Mouse (Mus musculus) ES-E14 (cell line): ENCODE data around the gene Shroom3. TPM values are rescaled to one million over a fixed set of nuclear protein-coding genes. Genes with fewer than 3 reads are reported as not detected.

Experiments used
- DNase-seq: peaks from one replicate; pipeline ENCODE4 v3.0.0-alpha.2; 2013; ENCODE audit warnings: low read depth, low spot score
- H3K27ac ChIP-seq: 2 replicates; pipeline ENCODE4 v1.5.1; 2012; ENCODE audit warnings: low read depth, mild to moderate bottlenecking, low read length, moderate library complexity, mixed read lengths; ENCODE audit not compliant: poor library complexity, insufficient read depth, severe bottlenecking
- H3K36me3 ChIP-seq: 2 replicates; pipeline ENCODE4 v1.6.1; 2012; ENCODE audit warnings: mild to moderate bottlenecking, low read length, moderate library complexity, mixed read lengths; ENCODE audit not compliant: control insufficient read depth, poor library complexity, insufficient read depth, severe bottlenecking
- H3K4me1 ChIP-seq, 2 experiments: fragments of 150-350 bp in 1 of 2; sonication (generic) in 1 of 2; 2 replicates each; pipeline ENCODE4 v1.6.1; 2012; ENCODE audit warnings: low read length in 2 of 2, mild to moderate bottlenecking in 1 of 2, mixed read lengths in 1 of 2; ENCODE audit not compliant: control insufficient read depth in 2 of 2, insufficient read depth in 2 of 2, poor library complexity in 1 of 2
- H3K4me3 ChIP-seq, 2 experiments: fragments of 150-350 bp in 1 of 2; sonication (generic) in 1 of 2; 2 replicates each; pipeline ENCODE4 v1.5.1; 2012; ENCODE audit warnings: low read length in 2 of 2, low read depth in 1 of 2, mild to moderate bottlenecking in 1 of 2, mixed read lengths in 1 of 2; ENCODE audit not compliant: insufficient read depth in 1 of 2, poor library complexity in 1 of 2, severe bottlenecking in 1 of 2
- H3K9ac ChIP-seq: 2 replicates; pipeline ENCODE4 v1.6.1; 2012; ENCODE audit warnings: low read depth, mild to moderate bottlenecking, low read length, mixed read lengths; ENCODE audit not compliant: poor library complexity, insufficient read depth, severe bottlenecking
- H3K9me3 ChIP-seq: fragments of 150-350 bp; sonication (generic); 2 replicates; pipeline ENCODE4 v1.6.1; 2012; ENCODE audit warnings: low read depth, mild to moderate bottlenecking, low read length; ENCODE audit not compliant: control insufficient read depth, insufficient read depth
- CHD2 ChIP-seq: IDR thresholded peaks from 2 replicates; pipeline ENCODE4 v1.6.1; 2014; ENCODE audit warnings: mild to moderate bottlenecking, low read depth, low read length, inconsistent platforms
- HCFC1 ChIP-seq: IDR thresholded peaks from 2 replicates; pipeline ENCODE4 v1.6.1; 2012; ENCODE audit warnings: low read length, inconsistent platforms, borderline replicate concordance; ENCODE audit not compliant: insufficient read depth
- MAFK ChIP-seq: IDR thresholded peaks from 2 replicates; pipeline ENCODE4 v1.6.1; 2014; ENCODE audit warnings: mild to moderate bottlenecking, low read depth, low read length, inconsistent platforms; ENCODE audit not compliant: insufficient read depth
- ZC3H11A ChIP-seq: IDR thresholded peaks from 2 replicates; pipeline ENCODE4 v1.6.1; 2012; ENCODE audit warnings: low read depth, mild to moderate bottlenecking, inconsistent platforms, low read length, borderline replicate concordance
- ZNF384 ChIP-seq: IDR thresholded peaks from 2 replicates; pipeline ENCODE4 v1.6.1; 2012; ENCODE audit warnings: low read depth, low read length, inconsistent platforms
- in situ Hi-C, 2 experiments: fragments of 600-800 bp; cut with MboI; formaldehyde crosslinking; loops; one replicate each; pipeline ENCODE4 v1.15.1; 2025; ENCODE audit warnings: low sequenced_read_pairs in 2 of 2, inconsistent platforms in 1 of 2; ENCODE audit not compliant: unreplicated experiment in 2 of 2
- total RNA-seq: library from RNA; depleted of rRNA; stranded (reverse); fragments of 300-350 nt; gene quantifications from 2 replicates; pipeline ENCODE4 v1.2.3, GENCODE M21; 2012

Shroom3 gene
- total RNA-seq, 1 experiment = 34.1 TPM

- in situ Hi-C loops = no loop called here
- Histone ChIP-seq H3K4me1 (no peaks in the 10 kb centered on the region), H3K9me3 (no peaks in the 10 kb centered on the region), H3K9ac (no peak overlapping the region), H3K27ac (no peak overlapping the region), H3K4me3 (no peak overlapping the region), H3K36me3 (no peaks in the 10 kb centered on the region)
- TF ChIP-seq CHD2 = no peak
- no peak for TF ChIP-seq ZC3H11A
- no peak for TF ChIP-seq HCFC1
- no peak for TF ChIP-seq ZNF384
- no peak for TF ChIP-seq MAFK
- DNase-seq = no peak
Observed at GRCm38 (mm10) chr5:92861416-92862112, 178.3 kb downstream of the Shroom3 start.

- Histone ChIP-seq H3K4me3 (no peak overlapping the region), H3K9ac (no peak overlapping the region), H3K4me1 (no peaks in the 10 kb centered on the region), H3K9me3 (no peaks in the 10 kb centered on the region), H3K27ac (no peak overlapping the region), H3K36me3 (no peaks in the 10 kb centered on the region)
- TF ChIP-seq MAFK = no peak
- no peak for TF ChIP-seq ZC3H11A
- no peak for TF ChIP-seq HCFC1
- TF ChIP-seq ZNF384 = no peak
- in situ Hi-C loops = no loop called here
- DNase-seq = no peak
Observed at GRCm38 (mm10) chr5:92865090-92865489, 181.9 kb downstream of the Shroom3 start.

GRCm38 (mm10) chr5:92866546-92866945 lies 183.3 kb downstream of the Shroom3 start:
- H3K36me3 ChIP-seq = no peaks in the 10 kb centered on the region
- H3K9ac ChIP-seq = no peak overlapping the region
- H3K27ac ChIP-seq = no peak overlapping the region
- no peak for TF ChIP-seq HCFC1
- no peak for TF ChIP-seq ZC3H11A
- no peak for TF ChIP-seq MAFK
- no peak for TF ChIP-seq CHD2
- TF ChIP-seq ZNF384 = no peak
- no peak for DNase-seq
- H3K9me3 ChIP-seq = no peaks in the 10 kb centered on the region
- in situ Hi-C loops = no loop called here
- H3K4me3 ChIP-seq = no peak overlapping the region
- H3K4me1 ChIP-seq = no peaks in the 10 kb centered on the region

DNA sequence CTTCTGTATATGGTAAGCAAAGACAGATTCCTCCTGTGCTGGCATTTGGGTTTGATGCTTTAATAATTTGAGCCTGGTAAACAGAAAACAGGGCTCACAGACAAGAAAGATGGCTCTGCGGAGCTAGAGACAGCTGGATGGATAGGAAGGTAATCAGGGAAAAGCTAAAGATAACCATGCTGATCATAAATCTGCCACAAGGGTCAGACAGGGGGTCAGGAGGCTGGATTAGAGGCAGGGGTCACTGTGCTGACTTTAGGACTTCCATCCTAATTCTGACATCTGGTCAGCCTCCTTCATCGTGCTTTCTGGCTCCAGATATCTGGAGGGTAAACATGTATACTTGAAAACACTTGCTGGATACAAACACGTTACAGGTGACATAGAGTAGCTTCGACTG lies 184.0 kb downstream of the Shroom3 start:
- Histone ChIP-seq H3K9ac (no peak overlapping the region), H3K4me1 (no peaks in the 10 kb centered on the region), H3K4me3 (no peak overlapping the region), H3K27ac (no peak overlapping the region), H3K9me3 (no peaks in the 10 kb centered on the region), H3K36me3 (no peaks in the 10 kb centered on the region)
- DNase-seq = no peak
- TF ChIP-seq ZNF384 = no peak
- no peak for TF ChIP-seq HCFC1
- TF ChIP-seq CHD2 = no peak
- no peak for TF ChIP-seq MAFK
- TF ChIP-seq ZC3H11A = no peak
- in situ Hi-C loops = no loop called here

DNA sequence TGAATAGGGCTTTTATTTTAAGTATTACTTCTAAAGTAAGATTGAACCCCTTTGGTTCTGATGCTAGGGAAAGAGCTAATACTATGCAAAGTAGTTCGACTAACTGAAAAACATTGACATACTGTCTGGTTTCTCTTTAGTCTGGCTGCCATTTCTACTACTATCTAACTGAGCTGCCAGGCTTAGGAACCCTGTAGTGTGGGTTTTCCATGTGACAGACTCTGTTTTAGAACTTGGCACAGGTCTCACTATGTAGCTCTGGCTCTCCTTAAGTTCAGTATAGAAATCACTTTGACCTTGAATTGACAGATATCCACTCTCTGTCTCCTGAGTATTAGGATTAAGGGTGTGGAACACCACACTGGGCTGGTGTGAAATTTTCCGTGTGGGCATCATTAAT lies 185.0 kb downstream of the Shroom3 start:
- H3K4me1 ChIP-seq = no peaks in the 10 kb centered on the region
- H3K9me3 ChIP-seq = no peaks in the 10 kb centered on the region
- no peaks in the 10 kb centered on the region for H3K36me3 ChIP-seq
- DNase-seq = no peak
- TF ChIP-seq HCFC1 (no peak), CHD2 (no peak), MAFK (no peak), ZNF384 (no peak), ZC3H11A (no peak)
- no peak overlapping the region for H3K27ac ChIP-seq
- in situ Hi-C loops = no loop called here
- no peak overlapping the region for H3K4me3 ChIP-seq
- no peak overlapping the region for H3K9ac ChIP-seq
